Mouse (Mus musculus) embryo, embryonic 10 days (tissue): ENCODE measurements around the gene Rnf34.

Experiments
- DNase-seq: peaks from one replicate; pipeline ENCODE4 v3.0.0-alpha.2; 2015; ENCODE audit warnings: low spot score

Gene Rnf34

GRCm38 (mm10) chr5:122849521-122850318 lies at the start of gene Rnf34:
Gene Rnf34, plus strand, starts transcription at chr5:122850048.
- DNase-seq = peak; percentile 97

DNA sequence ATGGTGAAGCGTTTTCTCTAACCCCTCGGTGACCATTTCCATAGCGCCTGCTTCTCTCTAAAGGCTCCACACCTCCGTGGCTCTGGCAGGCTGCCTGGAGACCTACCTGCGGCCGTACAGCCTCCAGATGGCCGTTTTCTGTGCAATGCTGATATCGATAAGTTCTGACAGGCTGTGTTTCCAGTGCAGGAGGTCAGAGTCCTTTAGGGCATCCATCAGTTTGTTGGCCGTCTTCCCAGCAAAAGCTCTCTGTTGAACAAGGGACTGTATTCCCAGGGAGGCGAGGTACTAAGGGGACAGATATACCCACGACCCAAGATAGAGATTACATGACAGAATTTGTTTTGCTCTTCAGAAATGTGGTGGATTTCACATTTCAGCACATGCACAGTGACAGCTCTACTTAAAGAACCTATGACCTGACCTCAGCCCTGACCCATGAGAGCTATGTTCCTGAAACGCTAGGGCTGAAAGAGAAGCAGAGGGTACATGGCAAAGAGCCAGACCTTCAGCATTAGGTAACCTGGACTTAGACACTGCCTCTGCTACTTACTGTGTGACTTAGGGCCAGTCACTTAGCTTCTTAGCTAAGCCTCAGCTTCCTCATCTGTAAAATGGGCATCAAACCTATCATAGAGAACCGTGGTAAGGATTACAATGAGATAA lies 49.4 kb upstream of the Rnf34 start:
- DNase-seq = no peak

DNA sequence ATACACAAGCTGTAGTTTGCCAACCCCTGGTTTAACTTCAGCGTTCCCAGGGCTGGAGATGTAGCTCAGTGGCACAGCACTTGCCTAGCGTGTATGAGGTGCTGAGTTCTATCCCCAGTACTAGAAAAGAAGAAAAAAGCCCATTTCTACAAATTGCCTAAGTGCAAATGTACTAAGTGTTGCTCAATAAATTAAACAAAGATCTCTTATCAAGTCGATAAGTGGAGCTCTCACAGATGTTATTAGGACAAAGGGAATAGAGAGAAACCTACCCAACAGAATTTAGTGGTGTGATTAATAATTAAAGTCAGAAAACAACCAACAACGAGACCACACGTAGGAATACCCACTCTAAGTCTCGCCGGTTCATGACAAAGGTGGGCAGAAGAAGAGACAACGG lies 48.2 kb upstream of the Rnf34 start:
- no peak for DNase-seq

- no peak for DNase-seq
These were observed 47.1 kb upstream of the Rnf34 start for GRCm38 (mm10) chr5:122802706-122803105.

- DNase-seq = no peak
These were observed 44.3 kb upstream of the Rnf34 start for GRCm38 (mm10) chr5:122805503-122805902.

DNA sequence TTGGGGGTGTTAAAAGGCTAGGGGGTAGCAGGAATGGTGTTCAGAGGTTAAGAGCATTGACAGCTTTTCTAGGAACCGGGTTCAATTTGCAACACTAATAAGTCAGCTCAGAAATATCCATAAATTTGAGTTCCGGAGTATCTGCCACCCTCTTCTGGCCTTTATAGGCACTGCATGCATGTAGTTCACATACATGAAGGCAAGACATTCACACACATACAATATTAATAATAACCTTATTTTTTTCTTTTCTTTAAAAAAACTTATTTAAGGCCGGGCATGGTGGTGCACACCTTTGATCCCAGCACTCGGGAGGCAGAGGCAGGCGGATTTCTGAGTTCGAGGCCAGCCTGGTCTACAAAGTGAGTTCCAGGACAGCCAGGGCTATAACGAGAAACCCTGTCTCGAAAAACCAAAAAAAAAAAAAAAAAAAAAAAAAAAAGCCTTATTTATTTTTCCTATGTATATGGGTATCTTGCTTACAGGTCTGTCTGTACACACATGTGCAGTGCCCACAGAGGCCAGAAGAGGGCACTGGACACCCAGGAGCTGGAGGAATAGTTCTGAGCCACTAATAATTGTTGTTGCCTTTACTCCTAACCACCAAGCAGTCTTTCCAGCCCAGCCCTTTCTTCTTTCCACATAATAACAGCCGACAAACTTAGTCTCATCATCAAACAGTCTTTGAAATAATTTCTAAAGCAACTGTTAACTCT lies 38.3 kb upstream of the Rnf34 start:
- peak; percentile 73 for DNase-seq

GRCm38 (mm10) chr5:122812699-122813098 lies 37.1 kb upstream of the Rnf34 start:
- no peak for DNase-seq

- peak; percentile 96 for DNase-seq
These were observed 28.9 kb upstream of the Rnf34 start, which contains the start of gene Anapc5 for GRCm38 (mm10) chr5:122820777-122821523. Gene Anapc5, minus strand, starts transcription at chr5:122821339.

- DNase-seq = no peak
These were observed 28.3 kb upstream of the Rnf34 start for GRCm38 (mm10) chr5:122821524-122821885.

DNA sequence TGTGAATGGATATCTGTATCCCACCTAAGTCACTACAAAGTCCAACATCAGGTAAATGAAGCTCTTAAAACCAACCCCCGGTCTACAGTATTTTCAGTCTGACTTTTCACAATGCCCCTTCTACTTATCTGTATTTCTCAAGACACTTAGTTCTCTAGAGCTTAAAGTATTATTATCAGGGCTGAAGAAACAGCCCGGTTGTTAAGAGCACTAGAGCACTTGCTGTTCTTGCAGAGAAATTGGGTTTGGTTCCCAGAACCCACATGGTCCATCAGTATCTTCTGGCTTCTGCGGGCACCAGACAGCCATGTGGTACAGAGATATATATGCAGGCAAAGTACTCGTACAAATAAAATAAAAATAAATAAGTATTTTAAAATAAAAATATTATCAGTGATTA lies 27.4 kb upstream of the Rnf34 start:
- DNase-seq = no peak

- no peak for DNase-seq
These were observed 25.9 kb upstream of the Rnf34 start for GRCm38 (mm10) chr5:122823976-122824375.

DNA sequence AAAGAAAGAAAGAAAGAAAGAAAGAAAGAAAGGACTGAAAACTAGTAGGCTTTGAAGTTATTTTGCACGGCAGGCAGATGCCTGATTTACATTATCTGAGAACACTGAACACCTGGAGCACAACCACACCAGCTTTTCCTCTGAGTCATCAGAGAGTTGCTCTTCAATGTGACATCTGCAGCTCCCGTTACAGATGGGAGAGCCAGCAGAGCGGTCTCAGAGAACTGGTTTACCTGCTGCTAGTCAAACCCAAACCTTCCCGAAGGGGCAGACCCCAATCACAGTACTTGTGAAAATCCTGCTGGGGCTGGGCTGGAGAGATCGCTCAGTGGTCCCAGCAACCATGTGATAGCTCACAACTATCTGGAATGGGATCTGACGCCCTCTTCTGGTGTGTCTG lies 25.4 kb upstream of the Rnf34 start:
- DNase-seq = no peak

DNA sequence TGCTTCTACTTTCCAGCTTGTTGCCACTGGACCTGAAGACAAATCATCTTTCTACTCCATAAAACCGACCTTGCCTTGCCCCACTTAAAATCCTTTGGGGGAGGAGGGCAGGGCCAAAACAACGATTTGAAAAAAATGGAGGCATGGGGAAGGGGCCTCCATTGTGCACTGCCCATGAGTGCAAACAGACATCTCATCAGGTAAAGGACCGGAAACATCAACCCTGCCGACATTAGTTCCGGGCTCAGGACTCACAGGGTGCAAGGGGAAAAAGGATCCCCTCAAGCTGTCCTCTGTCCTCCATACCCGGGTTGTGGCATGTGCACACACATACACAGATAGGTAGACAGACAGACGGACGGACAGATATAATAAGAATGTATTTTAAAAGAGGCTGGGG lies 24.7 kb upstream of the Rnf34 start:
- DNase-seq = no peak

GRCm38 (mm10) chr5:122832536-122832935 lies 17.3 kb upstream of the Rnf34 start:
- no peak for DNase-seq

- no peak for DNase-seq
These were observed 16.9 kb upstream of the Rnf34 start for GRCm38 (mm10) chr5:122832996-122833395.

GRCm38 (mm10) chr5:122841126-122841525 lies 8.7 kb upstream of the Rnf34 start:
- DNase-seq = no peak

DNA sequence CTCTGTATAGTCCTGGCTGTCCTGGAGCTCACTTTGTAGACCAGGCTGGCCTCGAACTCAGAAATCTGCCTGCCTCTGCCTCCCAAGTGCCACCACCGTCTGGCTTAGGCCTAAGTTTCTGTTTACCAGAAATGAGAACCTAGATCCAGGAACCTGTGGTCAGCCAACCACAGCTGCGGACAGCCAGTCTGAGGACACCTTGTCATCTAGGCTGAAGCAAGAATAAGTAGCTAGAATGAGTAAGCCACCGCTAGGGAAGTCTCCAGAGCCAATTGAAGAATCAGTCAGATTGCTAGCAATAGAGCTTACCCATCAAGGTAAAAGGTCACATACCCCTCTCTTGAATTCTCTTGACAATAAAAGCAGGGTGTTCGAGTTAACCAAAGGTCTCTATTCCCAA lies 6.0 kb upstream of the Rnf34 start:
- DNase-seq = no peak

DNA sequence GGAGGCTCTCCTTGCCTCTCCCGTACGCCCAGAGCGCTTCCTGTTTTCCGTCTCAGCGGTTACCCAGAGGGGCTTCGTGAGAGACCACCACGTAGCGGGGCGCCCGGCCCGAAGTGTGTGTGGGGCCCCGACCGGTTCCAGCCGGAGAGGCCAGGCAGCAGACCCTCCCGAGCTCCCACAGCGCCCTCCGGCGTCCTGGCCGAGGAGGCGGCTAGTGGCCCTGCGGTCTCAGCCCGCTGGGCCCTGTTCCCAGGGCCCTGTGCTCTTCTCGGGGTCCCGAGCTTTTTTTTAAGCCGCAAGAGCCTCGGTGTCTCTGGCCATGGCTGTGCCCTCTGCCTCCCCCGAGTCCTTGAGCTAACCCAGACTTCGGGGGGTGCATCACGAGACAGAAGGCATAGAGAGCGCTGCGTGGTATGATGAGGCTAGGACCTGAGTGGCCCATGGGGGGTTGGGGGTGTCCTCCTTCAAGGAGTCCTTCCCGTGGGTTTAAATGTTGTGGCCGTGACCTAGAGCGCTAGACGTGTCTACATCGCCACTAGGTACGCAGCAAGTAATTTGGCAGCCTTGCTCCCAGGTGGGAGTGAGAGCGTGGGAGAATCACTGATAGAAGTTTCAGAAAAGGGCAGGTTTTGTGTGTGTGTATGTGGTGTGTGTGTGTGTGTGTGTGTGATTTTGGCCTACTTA lies 613 bp downstream of the Rnf34 start:
- DNase-seq = no peak

DNA sequence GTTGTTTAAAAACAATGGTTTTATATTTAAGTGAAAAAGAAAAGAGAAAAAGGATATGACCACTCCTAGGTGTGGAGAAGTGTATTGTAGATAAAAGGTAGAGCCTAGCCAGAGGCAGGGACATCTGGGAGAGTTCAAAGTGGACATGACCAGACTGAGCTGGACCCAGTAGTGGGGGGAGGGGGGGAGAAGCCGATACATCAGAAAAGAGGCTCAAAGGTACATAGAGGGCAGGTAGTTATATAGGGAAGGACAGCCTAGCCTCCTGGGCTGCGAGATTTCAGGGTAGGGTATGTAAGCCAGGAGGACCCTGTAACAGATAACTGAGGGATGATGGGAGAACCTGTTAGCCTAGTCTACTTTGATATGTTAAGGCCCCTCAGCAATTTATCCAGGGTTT lies 2.8 kb downstream of the Rnf34 start:
- no peak for DNase-seq

- DNase-seq = no peak
These were observed 6.0 kb downstream of the Rnf34 start for GRCm38 (mm10) chr5:122855858-122856257.

DNA sequence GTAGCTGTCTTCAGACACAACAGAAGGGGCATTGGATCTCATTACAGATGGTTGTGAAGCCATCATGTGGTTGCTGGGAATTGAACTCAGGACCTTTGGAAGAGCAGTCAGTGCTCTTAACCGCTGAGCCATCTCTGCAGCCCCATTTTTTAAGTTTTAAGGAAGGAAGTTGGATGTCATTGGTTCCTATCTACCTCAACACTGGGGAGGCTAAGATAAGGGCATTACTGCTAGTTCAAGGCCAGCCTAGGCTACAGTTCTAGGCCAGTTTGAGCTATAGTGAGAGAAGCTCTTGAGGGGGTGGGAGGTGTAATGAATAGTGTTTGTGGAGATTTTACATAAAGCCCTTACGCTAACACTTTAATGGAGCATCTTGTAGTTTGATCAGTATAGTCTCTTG lies 13.2 kb downstream of the Rnf34 start:
- DNase-seq = no peak

DNA sequence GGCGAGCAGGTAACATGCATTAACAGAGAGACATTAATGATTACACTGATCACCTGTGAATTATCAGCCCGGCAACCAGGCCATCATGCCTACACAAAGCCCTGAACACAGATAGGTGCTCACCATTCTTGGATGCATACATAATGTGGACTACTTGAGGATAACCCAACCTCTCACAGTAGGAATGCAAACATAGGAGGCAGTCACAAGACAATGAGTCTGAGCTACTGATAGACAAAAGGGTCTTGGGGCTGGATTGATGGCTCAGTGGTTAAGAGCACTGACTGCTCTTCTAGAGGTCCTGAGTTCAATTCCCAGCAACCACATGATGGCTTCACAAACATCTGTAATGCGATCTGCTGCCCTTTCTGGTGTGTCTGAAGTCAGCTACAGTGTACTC lies 22.8 kb downstream of the Rnf34 start:
- DNase-seq = no peak
